Mouse (Mus musculus): Measurements from ENCODE around the gene Fndc10.

Fndc10 gene

GRCm38 (mm10) chr4:155705592-155705929 is 11.4 kb downstream of the Fndc10 start:
- TF ChIP-seq GATA4 (IDR thresholded peaks at IDR 0.05; ENCODE audit: insufficient replicate concordance, low read length) = no peak

GRCm38 (mm10) chr4:155708582-155708981 is 14.4 kb downstream of the Fndc10 start:
- TF ChIP-seq GATA4 (IDR thresholded peaks at IDR 0.05; ENCODE audit: insufficient replicate concordance, low read length) = no peak

DNA sequence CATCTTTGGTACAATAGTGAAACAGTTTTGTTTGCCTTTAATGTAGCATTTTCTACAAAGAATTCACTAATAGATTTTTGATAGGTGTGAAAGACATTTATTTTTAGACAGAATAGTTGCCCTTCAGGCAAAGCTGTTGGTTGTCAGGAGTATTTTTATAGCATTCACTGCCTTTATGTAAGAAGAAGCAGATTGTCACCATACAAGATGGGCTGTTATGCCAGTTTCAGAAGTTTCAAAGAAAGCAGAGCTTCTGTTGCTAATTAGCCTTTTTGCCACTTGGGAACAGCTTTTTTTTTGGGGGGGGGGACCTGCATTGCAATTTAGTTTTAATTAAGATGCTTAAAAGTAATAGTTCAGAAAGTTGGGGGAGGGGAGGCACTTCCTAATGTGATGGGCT is 14.8 kb downstream of the Fndc10 start:
- TF ChIP-seq GATA4 (IDR thresholded peaks at IDR 0.05; ENCODE audit: insufficient replicate concordance, low read length) = no peak

DNA sequence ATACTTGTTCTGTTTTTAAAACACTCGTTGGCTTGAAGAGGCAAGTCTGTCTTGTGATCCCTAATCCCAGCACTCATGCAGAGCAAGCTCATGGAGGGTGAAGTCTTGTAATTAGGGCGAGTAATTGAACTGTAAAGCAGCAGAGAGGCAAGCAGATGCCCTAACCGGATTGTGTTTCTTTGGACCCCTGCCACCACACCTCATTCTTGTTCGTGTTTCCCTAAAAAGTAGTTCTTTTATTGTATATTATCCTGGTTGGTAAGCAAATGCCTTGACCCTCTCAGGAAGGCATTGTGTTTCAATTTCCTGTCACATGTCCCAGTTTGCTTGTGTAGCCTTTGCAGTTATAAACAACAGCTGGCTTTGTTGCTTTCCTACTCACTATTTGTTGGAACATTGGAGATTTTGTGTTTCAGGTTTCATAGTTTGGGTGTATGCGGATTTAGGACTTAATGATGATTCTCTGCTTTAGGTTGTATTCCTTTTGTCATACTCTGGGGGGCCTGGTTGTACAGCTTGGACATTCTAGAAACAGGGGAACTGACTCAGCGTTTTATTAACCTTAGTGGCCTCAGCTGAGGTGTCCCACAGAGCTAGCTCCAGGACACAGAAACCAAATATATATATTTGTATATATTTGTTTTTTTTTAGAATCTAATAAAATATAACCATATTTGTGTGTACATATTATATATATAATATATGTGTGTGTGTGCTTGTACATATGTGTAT is 16.5 kb downstream of the Fndc10 start:
- TF ChIP-seq GATA4 (IDR thresholded peaks at IDR 0.05; ENCODE audit: insufficient replicate concordance, low read length) = no peak

DNA sequence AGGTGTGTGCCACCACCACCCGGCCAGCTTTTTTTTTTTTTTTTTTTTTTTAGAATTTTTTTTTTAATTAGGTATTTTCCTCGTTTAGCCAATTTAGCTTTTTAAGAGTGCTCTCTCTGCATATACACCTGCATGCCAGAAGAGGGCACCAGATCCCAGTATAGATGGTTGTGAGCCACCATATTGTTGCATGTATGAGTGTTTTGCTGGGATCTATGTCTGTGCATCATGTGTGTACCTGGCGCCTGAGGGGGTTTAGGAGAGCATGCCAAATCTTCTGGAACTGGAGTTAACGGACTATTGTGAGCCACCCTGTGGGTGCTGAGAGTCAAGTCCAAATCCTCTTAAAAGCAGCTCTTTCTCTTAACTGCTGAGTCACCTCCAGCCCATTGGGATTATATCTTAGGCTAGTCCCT is 27.5 kb downstream of the Fndc10 start:
- no peak for TF ChIP-seq GATA4 (IDR thresholded peaks at IDR 0.05; ENCODE audit: insufficient replicate concordance, low read length)

- no peak for TF ChIP-seq GATA4 (IDR thresholded peaks at IDR 0.05; ENCODE audit: insufficient replicate concordance, low read length)
Measured at GRCm38 (mm10) chr4:155727993-155728392, 33.9 kb downstream of the Fndc10 start.

DNA sequence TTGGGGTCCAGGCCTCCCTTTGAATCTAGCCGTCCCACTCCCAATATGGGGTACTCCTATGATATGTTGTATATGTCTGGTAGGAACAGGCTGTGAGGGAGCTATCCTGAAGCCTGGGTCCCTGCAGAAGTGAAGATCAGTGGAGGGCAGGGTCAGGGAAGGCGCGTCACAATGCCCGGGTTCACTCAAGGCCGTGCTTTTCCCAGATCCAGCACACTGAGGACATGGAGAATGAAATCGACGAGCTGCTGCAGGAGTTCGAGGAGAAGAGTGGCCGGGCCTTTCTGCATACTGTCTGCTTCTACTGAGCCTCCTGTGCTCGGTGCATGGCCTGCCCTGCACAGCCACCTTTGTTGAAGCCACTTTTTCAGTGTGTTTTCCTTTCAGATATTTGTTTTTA is 39.1 kb downstream of the Fndc10 start:
- no peak for TF ChIP-seq GATA4 (IDR thresholded peaks at IDR 0.05; ENCODE audit: insufficient replicate concordance, low read length)

GRCm38 (mm10) chr4:155734350-155734941 is 40.3 kb downstream of the Fndc10 start, which contains the start of gene Tmem240:
TSS of gene Tmem240 (plus strand) at chr4:155734800.
- peak; percentile 74; the same call in 1 of the 2 replicates for TF ChIP-seq GATA4 (IDR thresholded peaks at IDR 0.05; ENCODE audit: insufficient replicate concordance, low read length)

DNA sequence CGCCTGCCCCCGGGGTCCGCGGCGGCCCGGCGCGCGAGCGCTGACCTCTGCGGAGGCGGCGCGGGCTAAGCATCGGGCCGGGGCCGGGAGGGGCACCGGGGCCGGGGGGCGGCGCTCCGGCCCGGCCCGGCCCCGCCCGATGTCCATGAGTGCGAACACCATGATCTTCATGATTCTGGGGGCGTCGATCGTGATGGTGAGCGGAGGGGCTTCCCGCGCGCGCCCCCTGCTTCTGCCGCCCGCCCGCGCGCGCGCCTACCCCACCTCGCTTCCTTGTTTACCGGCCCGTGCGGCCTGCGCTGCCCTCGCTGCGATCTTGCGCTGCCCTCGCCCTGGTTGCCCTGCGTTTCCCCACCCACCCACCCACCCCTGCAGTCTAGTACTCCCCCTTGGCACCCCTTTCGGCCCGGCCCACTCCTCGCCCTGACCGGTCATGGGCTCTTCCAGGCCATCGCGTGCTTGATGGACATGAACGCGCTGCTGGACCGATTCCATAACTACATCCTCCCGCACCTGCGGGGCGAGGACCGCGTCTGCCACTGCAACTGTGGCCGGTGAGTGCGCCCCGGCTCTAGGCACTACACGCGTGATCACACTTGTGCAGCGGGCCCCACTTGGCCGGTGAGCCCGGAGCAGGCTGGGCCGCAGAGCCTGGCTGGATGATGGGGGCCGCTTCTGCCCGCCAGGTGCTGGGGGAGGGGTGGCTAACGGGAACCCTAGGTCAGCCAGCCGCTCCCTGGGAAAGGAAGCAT is 41.0 kb downstream of the Fndc10 start:
- TF ChIP-seq GATA4 (IDR thresholded peaks at IDR 0.05; ENCODE audit: insufficient replicate concordance, low read length) = no peak

- TF ChIP-seq GATA4 (IDR thresholded peaks at IDR 0.05; ENCODE audit: insufficient replicate concordance, low read length) = no peak
Measured at GRCm38 (mm10) chr4:155735788-155736187, 41.6 kb downstream of the Fndc10 start.

- no peak for TF ChIP-seq GATA4 (IDR thresholded peaks at IDR 0.05; ENCODE audit: insufficient replicate concordance, low read length)
Measured at GRCm38 (mm10) chr4:155736421-155736820, 42.3 kb downstream of the Fndc10 start.

GRCm38 (mm10) chr4:155738262-155738661 is 44.1 kb downstream of the Fndc10 start:
- no peak for TF ChIP-seq GATA4 (IDR thresholded peaks at IDR 0.05; ENCODE audit: insufficient replicate concordance, low read length)

DNA sequence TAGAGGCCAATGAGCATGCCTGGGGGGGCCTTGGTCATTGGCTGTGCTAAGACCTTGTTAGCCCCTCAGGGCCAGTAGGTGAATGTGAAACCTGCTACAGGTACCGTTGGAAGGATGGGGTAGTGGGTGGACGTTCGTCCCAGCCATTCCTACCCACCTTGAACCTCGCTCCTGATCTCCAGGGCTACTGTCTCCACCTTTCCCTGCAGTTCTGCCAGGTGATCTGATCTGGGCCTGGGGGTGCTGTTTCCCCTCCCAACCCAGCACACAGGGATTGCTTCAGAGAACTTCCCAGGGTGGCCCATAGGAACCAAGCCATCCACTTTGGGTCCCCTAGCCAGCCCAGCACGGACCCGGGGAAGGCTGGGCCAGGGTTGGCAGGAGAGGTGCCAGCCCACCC is 45.0 kb downstream of the Fndc10 start:
- no peak for TF ChIP-seq GATA4 (IDR thresholded peaks at IDR 0.05; ENCODE audit: insufficient replicate concordance, low read length)

DNA sequence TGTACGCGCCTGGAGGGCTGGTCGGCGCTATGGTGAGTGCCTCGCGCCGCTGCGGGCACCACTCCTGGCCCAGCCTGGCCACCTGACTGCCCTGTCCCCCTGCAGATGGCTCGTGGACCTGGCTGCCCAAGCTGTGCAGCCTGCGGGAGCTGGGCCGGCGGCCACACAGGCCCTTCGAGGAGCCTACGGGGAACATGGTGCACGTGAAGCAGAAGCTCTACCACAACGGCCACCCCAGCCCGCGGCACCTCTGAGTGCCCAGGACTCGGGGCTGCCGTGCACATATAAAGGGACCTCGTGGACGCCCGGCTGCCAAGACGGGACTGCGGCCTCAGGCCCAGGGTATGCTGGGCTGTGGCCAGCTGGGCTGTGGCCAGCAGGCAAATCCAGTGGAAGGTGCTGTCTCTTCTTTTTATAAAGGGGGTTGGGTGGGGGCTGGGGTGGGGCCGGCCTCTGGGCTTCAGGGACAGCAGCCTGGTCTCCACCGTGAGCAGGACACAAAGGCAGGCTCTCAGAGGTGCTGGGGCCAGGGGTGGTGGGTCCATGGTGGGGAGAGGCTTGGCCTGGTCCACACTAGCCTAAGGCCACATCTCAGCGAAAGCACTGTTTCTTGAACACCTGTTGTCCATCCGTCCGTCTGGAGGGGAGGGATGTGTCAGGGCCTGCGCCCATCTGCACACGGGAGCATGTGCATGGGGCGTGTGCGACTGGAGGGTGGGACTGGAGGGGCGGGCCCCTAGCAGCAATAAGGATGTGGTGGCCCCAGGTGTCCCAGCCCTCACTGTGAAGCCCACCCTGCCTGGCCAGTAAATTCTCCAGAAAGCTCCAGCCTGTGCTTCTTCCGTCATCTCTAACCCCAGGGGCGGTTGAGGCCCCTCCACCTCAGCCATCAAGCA is 45.8 kb downstream of the Fndc10 start:
- no peak for TF ChIP-seq GATA4 (IDR thresholded peaks at IDR 0.05; ENCODE audit: insufficient replicate concordance, low read length)

- no peak for TF ChIP-seq GATA4 (IDR thresholded peaks at IDR 0.05; ENCODE audit: insufficient replicate concordance, low read length)
Measured at GRCm38 (mm10) chr4:155742684-155743083, 48.5 kb downstream of the Fndc10 start.
